ENCODE assay signal across 21 mouse cellular contexts in the genomic region with DNA sequence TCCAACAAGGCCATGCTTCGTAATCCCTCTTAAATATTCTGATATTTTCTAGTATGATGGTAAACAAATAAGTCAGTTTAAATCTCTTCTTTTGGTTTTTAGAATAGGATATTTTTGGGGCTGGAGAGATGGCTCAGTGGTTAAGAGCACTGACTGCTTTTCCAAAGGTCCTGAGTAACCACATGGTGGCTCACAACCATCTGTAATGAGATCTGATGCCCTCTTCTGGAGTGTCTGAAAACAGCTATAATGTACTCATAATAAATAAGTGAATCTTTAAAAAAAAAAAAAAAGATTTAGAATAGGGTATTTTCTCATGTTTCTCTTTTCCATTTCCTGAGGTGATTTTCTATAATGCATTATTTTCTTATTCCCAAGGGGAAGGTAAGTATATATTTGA. TPM values are rescaled to one million over a fixed set of nuclear protein-coding genes. Genes with fewer than 3 reads are reported as not detected.
DNase-seq lines count a peak whose midpoint lies in the region; ATAC-seq and TF ChIP-seq lines count a peak whose summit lies in the region.
"Had no signal": no experiment of that assay in that cellular context is flagged by ENCODE, and none has a peak within 500 bp of the region (broad histone marks: within the 10 kb centered on the region; RNA-seq: fewer than 3 reads in every experiment).

No protein-coding gene starts in this region.

- peak; percentile 11 for DNase-seq in forebrain, embryonic 14.5 days (ENCODE audit: low spot score)
- DNase-seq in forebrain, embryonic 11.5 days (ENCODE audit: low spot score), result no peak
- DNase-seq in layer of hippocampus, adult 2 months (ENCODE audit: low spot score in 2 of 2), result no peak
- no peak for DNase-seq in layer of hippocampus, adult 11-12 months (ENCODE audit: low spot score)
- peak; percentile 15 for DNase-seq in midbrain, postnatal 0 days (ENCODE audit: low spot score)
- no peak for DNase-seq in cerebellum, adult 9-10 months
- DNase-seq in right cerebral cortex, postnatal 10 days (ENCODE audit: low spot score in 2 of 2), result no peak
- DNase-seq: adrenal gland, postnatal 10 days; B cell, adult 2 months; gastrocnemius, adult 2 months; heart, postnatal 14 days; liver; lung, adult 18-20 months; thymus, postnatal 25 days had no signal

- H3K9me3 ChIP-seq in forebrain, embryonic 14.5 days (replicated peaks; ENCODE audit: control insufficient read depth, low read length), result no peaks in the 10 kb centered on the region
- H3K9me3 ChIP-seq in forebrain, embryonic 11.5 days (ENCODE audit: control insufficient read depth, low read length), result no peaks in the 10 kb centered on the region
- no peaks in the 10 kb centered on the region for H3K9me3 ChIP-seq in midbrain, postnatal 0 days (ENCODE audit: low read length)
- H3K9me3 ChIP-seq in midbrain, embryonic 13.5 days, result no peaks in the 10 kb centered on the region
- H3K9me3 ChIP-seq: embryonic facial prominence, embryonic 13.5 days; heart, embryonic 12.5 days; hindbrain, embryonic 13.5 days; kidney, embryonic 15.5 days; midbrain, embryonic 15.5 days had no signal

- H3K4me1 ChIP-seq in forebrain, embryonic 14.5 days (ENCODE audit: control insufficient read depth, insufficient read depth, low read length), result no peaks in the 10 kb centered on the region
- H3K4me1 ChIP-seq in forebrain, embryonic 11.5 days (replicated peaks; ENCODE audit: control insufficient read depth, insufficient read depth, low read length), result no peaks in the 10 kb centered on the region
- no peaks in the 10 kb centered on the region for H3K4me1 ChIP-seq in midbrain, postnatal 0 days (ENCODE audit: insufficient read depth, low read length)
- H3K4me1 ChIP-seq in midbrain, embryonic 13.5 days (replicated peaks), result no peaks in the 10 kb centered on the region
- H3K4me1 ChIP-seq: embryonic facial prominence, embryonic 13.5 days; hindbrain, embryonic 13.5 days; kidney, embryonic 15.5 days; midbrain, embryonic 15.5 days had no signal

- H3K4me3 ChIP-seq in forebrain, embryonic 14.5 days (ENCODE audit: low read depth, low read length), result no peak overlapping the region
- no peak overlapping the region for H3K4me3 ChIP-seq in forebrain, embryonic 11.5 days (ENCODE audit: low read depth, low read length)
- H3K4me3 ChIP-seq in layer of hippocampus, adult 2 months, result no peak overlapping the region
- H3K4me3 ChIP-seq in midbrain, postnatal 0 days (ENCODE audit: low read depth, low read length), result no peak overlapping the region
- no peak overlapping the region for H3K4me3 ChIP-seq in midbrain, embryonic 13.5 days (replicated peaks)
- H3K4me3 ChIP-seq: embryonic facial prominence, embryonic 13.5 days; gastrocnemius, adult 2 months; heart, embryonic 12.5 days; hindbrain, embryonic 13.5 days; kidney, embryonic 15.5 days; midbrain, embryonic 15.5 days had no signal

- no peak overlapping the region for H3K27ac ChIP-seq in forebrain, embryonic 14.5 days (ENCODE audit: low read depth, low read length)
- no peak overlapping the region for H3K27ac ChIP-seq in forebrain, embryonic 11.5 days (ENCODE audit: low read depth, low read length)
- H3K27ac ChIP-seq in layer of hippocampus, adult 2 months, result no peak overlapping the region
- no peak overlapping the region for H3K27ac ChIP-seq in midbrain, postnatal 0 days (ENCODE audit: low read depth, low read length)
- H3K27ac ChIP-seq in midbrain, embryonic 13.5 days, result no peak overlapping the region
- H3K27ac ChIP-seq: embryonic facial prominence, embryonic 13.5 days; gastrocnemius, adult 2 months; hindbrain, embryonic 13.5 days; kidney, embryonic 15.5 days; midbrain, embryonic 15.5 days had no signal

- TF ChIP-seq CTCF in layer of hippocampus, adult 2 months (conservative IDR thresholded peaks at IDR 0.05), result peak; percentile 70
- peak; percentile 54 for TF ChIP-seq CTCF in midbrain, postnatal 0 days (IDR thresholded peaks at IDR 0.05)

- ATAC-seq in forebrain, embryonic 14.5 days, result no peak
- no peak for ATAC-seq in forebrain, embryonic 11.5 days (replicated peaks; ENCODE audit: low FRiP score)
- ATAC-seq in midbrain, postnatal 0 days (ENCODE audit: low FRiP score), result no peak
- ATAC-seq in midbrain, embryonic 13.5 days, result no peak
- ATAC-seq: activated CD4-positive, CD25-positive, alpha-beta regulatory T cell, adult 4 months; midbrain, embryonic 15.5 days had no signal

- H3K9ac ChIP-seq in forebrain, embryonic 14.5 days (ENCODE audit: low read length), result no peak overlapping the region
- H3K9ac ChIP-seq in forebrain, embryonic 11.5 days (ENCODE audit: low read length), result no peak overlapping the region
- H3K9ac ChIP-seq in midbrain, postnatal 0 days (replicated peaks; ENCODE audit: low read length, poor library complexity, severe bottlenecking), result no peak overlapping the region
- H3K9ac ChIP-seq in midbrain, embryonic 13.5 days (replicated peaks), result no peak overlapping the region
- H3K9ac ChIP-seq: embryonic facial prominence, embryonic 13.5 days; heart, embryonic 12.5 days; hindbrain, embryonic 13.5 days; kidney, embryonic 15.5 days; midbrain, embryonic 15.5 days had no signal

- no peak overlapping the region for H3K4me2 ChIP-seq in forebrain, embryonic 14.5 days (ENCODE audit: low read length)
- no peak overlapping the region for H3K4me2 ChIP-seq in forebrain, embryonic 11.5 days (ENCODE audit: low read depth, low read length, severe bottlenecking)
- no peak overlapping the region for H3K4me2 ChIP-seq in midbrain, postnatal 0 days (ENCODE audit: low read depth, low read length, poor library complexity, severe bottlenecking)
- no peak overlapping the region for H3K4me2 ChIP-seq in midbrain, embryonic 13.5 days (replicated peaks)
- H3K4me2 ChIP-seq: embryonic facial prominence, embryonic 13.5 days; heart, embryonic 12.5 days; hindbrain, embryonic 13.5 days; kidney, embryonic 15.5 days; midbrain, embryonic 15.5 days had no signal

- 97% methylated on average over 1 of the region's 1 CpGs for WGBS in forebrain, embryonic 14.5 days
- 94% methylated on average over 1 of the region's 1 CpGs for WGBS in forebrain, embryonic 11.5 days
- 91% methylated on average over 1 of the region's 1 CpGs for WGBS in midbrain, postnatal 0 days
- WGBS in midbrain, embryonic 13.5 days, result 100% methylated on average over 1 of the region's 1 CpGs

- H3K27me3 ChIP-seq in forebrain, embryonic 14.5 days (replicated peaks; ENCODE audit: control insufficient read depth, insufficient read depth, low read length), result no peaks in the 10 kb centered on the region
- H3K27me3 ChIP-seq in forebrain, embryonic 11.5 days (ENCODE audit: control insufficient read depth, insufficient read depth, low read length), result no peaks in the 10 kb centered on the region
- no peaks in the 10 kb centered on the region for H3K27me3 ChIP-seq in midbrain, postnatal 0 days (ENCODE audit: insufficient read depth, low read length)
- no peaks in the 10 kb centered on the region for H3K27me3 ChIP-seq in midbrain, embryonic 13.5 days
- H3K27me3 ChIP-seq: embryonic facial prominence, embryonic 13.5 days; heart, embryonic 12.5 days; hindbrain, embryonic 13.5 days; kidney, embryonic 15.5 days; midbrain, embryonic 15.5 days had no signal

- H3K36me3 ChIP-seq in forebrain, embryonic 14.5 days (ENCODE audit: control insufficient read depth, insufficient read depth, low read length), result peaks cover 29% of the 10 kb centered on the region
- H3K36me3 ChIP-seq in forebrain, embryonic 11.5 days (ENCODE audit: control insufficient read depth, insufficient read depth, low read length), result no peaks in the 10 kb centered on the region
- H3K36me3 ChIP-seq in midbrain, postnatal 0 days (ENCODE audit: insufficient read depth, low read length), result peaks cover 9% of the 10 kb centered on the region; the same call in 1 of the 2 replicates
- peaks cover 34% of the 10 kb centered on the region for H3K36me3 ChIP-seq in midbrain, embryonic 13.5 days

RNA-seq across cellular contexts. Expression of a gene that starts 16.3 kb away (rescaled TPM):
- 41.5 and 53.5 TPM in 2 replicates for polyA plus RNA-seq in forebrain, embryonic 14.5 days (2014; fragmentation: Nextera tagmentation; extraction: Ambion mirVana)
- polyA plus RNA-seq in forebrain, embryonic 11.5 days (2014; fragmentation: Nextera tagmentation; extraction: Ambion mirVana), result 42.2 and 43.0 TPM in 2 replicates
- 10 to 100 TPM in 1 of 2 experiments, 1 to 10 TPM in 1; 7.0 to 10.2 TPM for total RNA-seq in layer of hippocampus, adult 2 months (2021)
- total RNA-seq in midbrain, postnatal 0 days (2014; rRNA removed), result 8.3 and 8.6 TPM in 2 replicates
- polyA plus RNA-seq in midbrain, postnatal 0 days (2015; fragmentation: Nextera tagmentation; extraction: Ambion mirVana), result 39.2 and 39.7 TPM in 2 replicates
- polyA plus RNA-seq in midbrain, embryonic 13.5 days (2015; fragmentation: Nextera tagmentation; extraction: Ambion mirVana), result 41.3 and 44.5 TPM in 2 replicates

RNA-seq across cellular contexts. Expression of a gene that starts 16.4 kb away (rescaled TPM):
- 62.6 and 75.0 TPM in 2 replicates for polyA plus RNA-seq in forebrain, embryonic 14.5 days (2014; fragmentation: Nextera tagmentation; extraction: Ambion mirVana)
- 144 and 150 TPM in 2 replicates for polyA plus RNA-seq in forebrain, embryonic 11.5 days (2014; fragmentation: Nextera tagmentation; extraction: Ambion mirVana)
- total RNA-seq in layer of hippocampus, adult 2 months (2021), result 10 to 100 TPM; 72.0 to 78.3 TPM
- 80.7 and 88.6 TPM in 2 replicates for total RNA-seq in midbrain, postnatal 0 days (2014; rRNA removed)
- polyA plus RNA-seq in midbrain, postnatal 0 days (2015; fragmentation: Nextera tagmentation; extraction: Ambion mirVana), result 59.6 and 61.9 TPM in 2 replicates
- 83.5 and 87.0 TPM in 2 replicates for polyA plus RNA-seq in midbrain, embryonic 13.5 days (2015; fragmentation: Nextera tagmentation; extraction: Ambion mirVana)

Comparison
In these comparisons a context has a peak if more than half of its experiments do, and no peak if none do; other contexts are left out.
1. DNase-seq: peak in forebrain, embryonic 14.5 days (single experiment) and midbrain, postnatal 0 days (single experiment); none in forebrain, embryonic 11.5 days (single experiment), layer of hippocampus, adult 2 months (0 of 2), layer of hippocampus, adult 11-12 months (single experiment), cerebellum, adult 9-10 months (single experiment) and right cerebral cortex, postnatal 10 days (0 of 2).